Mouse (Mus musculus) intestine, embryonic 14.5 days (tissue): ENCODE measurements around the gene Gm7358. TPM values are rescaled to one million over a fixed set of nuclear protein-coding genes. Genes with fewer than 3 reads are reported as not detected.
"Not testable (repeated sequence)": the region's sequence is repeated elsewhere in the genome, so short reads cannot be mapped to it uniquely, and the experiment has no call there.

Source experiments
- ATAC-seq: fragments of 200-750 bp; cut with Nextera tagmentation; replicated peaks from 2 replicates; pipeline ENCODE4 v1.8.0; 2017; ENCODE audit warnings: low read depth, moderate number of reproducible peaks, moderate TSS enrichment, moderate library complexity; ENCODE audit not compliant: low FRiP score, low TSS enrichment
- DNase-seq: peaks from one replicate; pipeline ENCODE4 v3.0.0-alpha.2; 2018; ENCODE audit warnings: low spot score
- H3K27ac ChIP-seq: fragments of 300-500 bp; sonication (generic); 2 replicates; pipeline ENCODE4 v1.5.1; 2014; ENCODE audit warnings: low read depth, mild to moderate bottlenecking, control low read depth
- H3K27me3 ChIP-seq: fragments of 300-500 bp; sonication (generic); replicated peaks from 2 replicates; pipeline ENCODE4 v1.6.1; 2014; ENCODE audit warnings: low read length, control low read depth; ENCODE audit not compliant: control insufficient read depth, insufficient read depth
- H3K36me3 ChIP-seq: fragments of 300-500 bp; sonication (generic); 2 replicates; pipeline ENCODE4 v1.6.1; 2014; ENCODE audit warnings: low read length, control low read depth; ENCODE audit not compliant: control insufficient read depth, insufficient read depth
- H3K4me1 ChIP-seq: fragments of 300-500 bp; sonication (generic); replicated peaks from 2 replicates; pipeline ENCODE4 v1.6.1; 2014; ENCODE audit warnings: low read length, control low read depth, mixed read lengths; ENCODE audit not compliant: control insufficient read depth, insufficient read depth
- H3K4me2 ChIP-seq: fragments of 300-500 bp; sonication (generic); 2 replicates; pipeline ENCODE4 v1.6.1; 2014; ENCODE audit warnings: low read length
- H3K4me3 ChIP-seq: fragments of 300-500 bp; sonication (generic); 2 replicates; pipeline ENCODE4 v1.5.1; 2014; ENCODE audit warnings: low read depth, low read length, control low read depth, mixed read lengths
- H3K9ac ChIP-seq: fragments of 300-500 bp; sonication (generic); 2 replicates; pipeline ENCODE4 v1.6.1; 2014; ENCODE audit warnings: mild to moderate bottlenecking, low read length
- H3K9me3 ChIP-seq: fragments of 300-500 bp; sonication (generic); 2 replicates; pipeline ENCODE4 v1.6.1; 2016; ENCODE audit warnings: low read length, control low read depth; ENCODE audit not compliant: control insufficient read depth
- WGBS: fragments of 180-500 bp; shearing (Covaris S2); extraction: QIAGEN DNeasy Blood & Tissue Kit; methylation state at CpG from one replicate; pipeline ENCODE4 v1.1.7; 2014; 5-methylcytosine and 5-hydroxymethylcytosine counted together
- polyA plus RNA-seq: library from polyadenylated mRNA; unstranded; fragments of >200 nt; fragmentation: Nextera tagmentation; extraction: Ambion mirVana; gene quantifications from 2 replicates; pipeline ENCODE4 v1.2.1, GENCODE M21; 2014

The Gm7358 gene
- not detected in 2 replicates for polyA plus RNA-seq

GRCm38 (mm10) chr17:14059431-14059830 lies at the start of gene Gm7358:
Gene Gm7358, minus strand, starts transcription at chr17:14059531.
- DNase-seq, ATAC-seq, H3K4me1 ChIP-seq, H3K4me3 ChIP-seq, H3K27me3 ChIP-seq, H3K36me3 ChIP-seq, H3K4me2 ChIP-seq, H3K9me3 ChIP-seq, H3K27ac ChIP-seq, H3K9ac ChIP-seq: not testable (repeated sequence)
- no CpG with 5 or more reads among the region's 2 CpGs for WGBS

DNA sequence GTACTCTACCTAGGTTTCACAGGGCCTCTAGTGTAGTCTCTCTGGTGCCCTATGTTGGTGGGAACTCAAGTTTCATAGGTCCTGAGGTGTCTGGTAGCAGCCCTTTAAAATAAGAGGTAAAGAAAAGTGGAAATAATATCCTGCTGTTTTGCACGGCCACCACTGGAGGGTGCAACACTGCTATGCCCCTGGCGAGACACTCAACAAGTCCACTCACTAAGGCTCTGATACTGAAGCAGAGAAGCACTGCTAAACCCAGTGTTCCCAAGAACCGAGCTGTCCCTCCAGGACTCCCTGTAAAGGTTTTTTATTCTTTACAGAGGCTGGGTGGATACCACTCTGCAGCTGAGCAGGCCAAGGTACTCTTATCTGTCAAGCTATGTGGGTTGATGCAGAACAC lies 43.7 kb upstream of the Gm7358 start:
- not testable (repeated sequence) for H3K4me3 ChIP-seq, H3K4me2 ChIP-seq, H3K9me3 ChIP-seq, ATAC-seq, H3K27me3 ChIP-seq, H3K36me3 ChIP-seq, H3K9ac ChIP-seq, H3K27ac ChIP-seq, H3K4me1 ChIP-seq
- DNase-seq, result peak; percentile 57
- WGBS, result 27% methylated on average over 3 of the region's 3 CpGs

DNA sequence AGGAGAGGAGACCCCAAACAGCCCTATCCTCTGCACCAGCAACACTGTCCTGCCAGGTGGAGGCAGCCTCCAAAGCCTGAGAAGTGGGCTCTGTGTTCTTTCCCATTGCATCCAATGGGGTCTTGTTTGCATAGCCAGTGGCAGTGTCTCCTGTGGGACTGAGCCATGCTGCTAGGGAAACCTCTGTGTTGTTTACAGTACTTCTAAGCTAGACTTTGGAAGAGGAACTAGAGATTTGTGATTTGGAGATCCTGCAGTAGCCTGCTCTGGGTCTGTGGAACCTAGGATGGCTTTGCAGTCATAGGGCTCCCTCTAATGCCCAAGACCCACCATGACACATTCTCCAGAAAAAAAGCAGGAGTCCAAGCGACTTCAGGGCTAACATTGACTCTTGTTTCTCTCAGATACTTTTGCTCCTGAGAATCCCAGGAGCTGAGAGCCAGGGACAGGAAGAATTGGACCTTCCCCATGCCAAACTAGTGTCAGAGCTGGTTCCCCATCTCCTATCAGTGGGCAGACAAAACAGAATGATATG lies 42.2 kb upstream of the Gm7358 start:
- not testable (repeated sequence) for H3K4me2 ChIP-seq, H3K4me1 ChIP-seq, H3K9ac ChIP-seq, H3K4me3 ChIP-seq, H3K9me3 ChIP-seq, DNase-seq, H3K36me3 ChIP-seq, H3K27ac ChIP-seq, H3K27me3 ChIP-seq, ATAC-seq
- WGBS, result 9% methylated on average over 1 of the region's 1 CpGs

DNA sequence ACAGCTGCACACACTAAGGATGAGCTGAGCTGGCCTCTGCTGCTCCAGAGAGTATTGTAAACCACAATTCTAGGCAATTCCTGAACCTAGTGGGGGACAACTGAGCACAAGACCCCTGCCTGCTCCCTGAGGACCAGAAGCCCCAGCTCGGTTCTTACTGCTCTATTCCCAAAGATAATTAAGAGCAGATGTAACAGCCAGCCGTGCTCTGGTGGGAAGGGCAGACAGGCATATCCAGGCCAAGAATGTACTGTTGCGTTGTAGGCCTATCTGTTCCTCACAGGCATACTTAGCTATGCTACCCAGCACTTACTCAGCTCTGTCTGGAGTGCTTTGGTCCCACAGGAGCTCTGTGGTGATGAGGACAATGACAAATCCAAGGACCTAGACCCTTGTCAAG lies 40.6 kb upstream of the Gm7358 start:
- not testable (repeated sequence) for H3K36me3 ChIP-seq, H3K4me2 ChIP-seq, H3K9me3 ChIP-seq, H3K4me3 ChIP-seq, H3K4me1 ChIP-seq, DNase-seq, H3K9ac ChIP-seq, H3K27me3 ChIP-seq, H3K27ac ChIP-seq, ATAC-seq
- WGBS, result 60% methylated on average over 3 of the region's 3 CpGs

GRCm38 (mm10) chr17:14094165-14094564 lies 34.8 kb upstream of the Gm7358 start:
- H3K27ac ChIP-seq, H3K4me3 ChIP-seq, H3K9ac ChIP-seq, H3K4me2 ChIP-seq, H3K27me3 ChIP-seq, H3K4me1 ChIP-seq, DNase-seq, H3K36me3 ChIP-seq, H3K9me3 ChIP-seq: not testable (repeated sequence)
- ATAC-seq, result 0 out of 2 replicates have a peak, but pooled peaks have one; percentile 27
- 45% methylated on average over 3 of the region's 7 CpGs for WGBS

DNA sequence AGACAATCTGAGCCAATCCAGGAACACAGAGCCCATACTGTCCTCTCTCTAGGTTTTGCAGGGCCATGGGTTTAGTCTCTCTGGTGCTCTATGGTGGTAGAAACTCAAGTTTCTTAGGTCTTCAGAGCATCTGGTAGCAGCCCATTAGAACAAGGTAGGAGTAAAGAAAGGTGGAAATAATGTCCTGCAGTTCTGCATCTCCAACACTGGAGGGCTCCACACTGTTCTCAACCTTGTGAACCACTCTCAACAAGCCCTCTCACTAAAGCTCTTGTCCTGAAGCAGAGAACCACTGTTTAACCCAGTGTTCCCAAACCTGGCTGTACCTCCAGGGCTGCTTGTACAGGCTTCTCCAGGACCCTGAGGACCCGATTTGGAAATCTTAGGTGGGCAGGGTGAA lies 27.3 kb upstream of the Gm7358 start:
- H3K27ac ChIP-seq, ATAC-seq, H3K4me3 ChIP-seq, H3K9me3 ChIP-seq, H3K4me1 ChIP-seq, H3K9ac ChIP-seq, H3K4me2 ChIP-seq, DNase-seq, H3K27me3 ChIP-seq, H3K36me3 ChIP-seq: not testable (repeated sequence)
- 29% methylated on average over 1 of the region's 1 CpGs for whole genome bisulfite sequencing

DNA sequence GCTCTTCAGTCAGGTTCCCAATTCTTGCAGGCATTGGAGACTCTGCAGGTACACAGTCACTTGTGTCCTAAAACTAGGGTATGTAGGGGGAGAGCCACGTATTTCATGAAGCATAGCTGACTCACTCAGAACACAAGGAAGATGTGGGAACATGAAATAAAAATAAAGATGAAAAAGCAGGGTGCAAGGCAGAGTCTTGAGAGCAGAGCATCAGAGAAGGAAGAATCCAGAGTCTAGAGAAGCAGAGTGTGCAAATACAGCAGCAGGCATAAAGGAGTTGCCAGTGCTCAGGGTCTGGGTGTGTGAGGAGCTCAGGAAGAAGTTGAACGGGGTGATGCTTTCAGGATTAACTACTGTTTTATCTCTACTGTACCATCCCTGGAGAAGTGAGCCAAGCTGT lies 17.5 kb downstream of the Gm7358 start:
- not testable (repeated sequence) for H3K27me3 ChIP-seq, H3K9ac ChIP-seq, H3K4me1 ChIP-seq, H3K4me3 ChIP-seq, H3K4me2 ChIP-seq, H3K9me3 ChIP-seq, DNase-seq, ATAC-seq, H3K36me3 ChIP-seq, H3K27ac ChIP-seq
- WGBS, result 62% methylated on average over 1 of the region's 2 CpGs

DNA sequence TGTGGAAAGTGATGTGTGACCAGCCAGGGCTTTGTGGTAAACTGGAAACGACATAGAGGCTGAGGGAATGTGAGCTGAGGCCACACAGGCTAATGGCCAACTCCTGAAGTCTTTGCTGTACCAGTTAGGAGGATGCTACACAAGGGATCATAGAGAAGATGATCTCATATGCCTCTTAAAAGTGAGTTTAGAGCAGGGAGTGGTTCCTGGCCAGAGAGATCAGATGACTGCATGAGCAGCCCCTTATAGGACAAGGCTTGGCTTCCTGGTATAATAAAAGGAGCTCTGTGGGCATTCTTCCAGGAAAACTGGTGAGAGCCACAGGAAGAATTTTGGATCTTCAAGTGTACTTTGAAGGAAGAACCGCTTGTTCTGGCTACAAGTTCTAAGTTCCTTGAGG lies 22.3 kb downstream of the Gm7358 start:
- not testable (repeated sequence) for ATAC-seq, H3K4me3 ChIP-seq, H3K4me2 ChIP-seq, H3K36me3 ChIP-seq, H3K9me3 ChIP-seq, H3K27ac ChIP-seq, DNase-seq, H3K9ac ChIP-seq, H3K27me3 ChIP-seq, H3K4me1 ChIP-seq
- WGBS, result 35% methylated on average over 1 of the region's 2 CpGs

DNA sequence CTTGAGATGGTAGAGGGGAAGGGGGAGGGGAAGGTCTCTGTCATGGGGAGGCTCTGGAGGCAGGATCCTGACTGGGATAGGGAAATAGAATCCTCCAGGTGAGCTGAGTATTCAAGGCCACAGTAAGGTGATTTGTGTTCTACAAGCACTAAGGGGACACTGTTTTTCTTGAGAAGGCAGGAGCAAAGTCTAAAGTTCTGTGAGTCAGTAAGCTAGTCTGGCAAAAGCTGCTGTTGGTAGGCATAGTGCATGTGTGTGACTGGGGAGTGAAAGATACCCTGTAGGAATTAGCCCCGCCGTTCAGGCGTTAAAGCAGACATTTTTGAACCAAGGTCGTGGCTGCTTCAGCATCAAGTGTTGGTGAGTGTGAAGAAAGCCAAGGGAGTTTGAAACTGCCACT lies 23.2 kb downstream of the Gm7358 start:
- not testable (repeated sequence) for H3K27me3 ChIP-seq, ATAC-seq, H3K9ac ChIP-seq, DNase-seq, H3K4me3 ChIP-seq, H3K27ac ChIP-seq, H3K4me1 ChIP-seq, H3K4me2 ChIP-seq, H3K36me3 ChIP-seq, H3K9me3 ChIP-seq
- WGBS, result 76% methylated on average over 4 of the region's 4 CpGs
